Mouse (Mus musculus) MN1 (cell line): ENCODE results near the gene Trpv6.

Experiments
- DNase-seq: peaks from one replicate; pipeline ENCODE4 v3.0.0-alpha.2; 2016; ENCODE audit warnings: low spot score

Trpv6 gene

DNA sequence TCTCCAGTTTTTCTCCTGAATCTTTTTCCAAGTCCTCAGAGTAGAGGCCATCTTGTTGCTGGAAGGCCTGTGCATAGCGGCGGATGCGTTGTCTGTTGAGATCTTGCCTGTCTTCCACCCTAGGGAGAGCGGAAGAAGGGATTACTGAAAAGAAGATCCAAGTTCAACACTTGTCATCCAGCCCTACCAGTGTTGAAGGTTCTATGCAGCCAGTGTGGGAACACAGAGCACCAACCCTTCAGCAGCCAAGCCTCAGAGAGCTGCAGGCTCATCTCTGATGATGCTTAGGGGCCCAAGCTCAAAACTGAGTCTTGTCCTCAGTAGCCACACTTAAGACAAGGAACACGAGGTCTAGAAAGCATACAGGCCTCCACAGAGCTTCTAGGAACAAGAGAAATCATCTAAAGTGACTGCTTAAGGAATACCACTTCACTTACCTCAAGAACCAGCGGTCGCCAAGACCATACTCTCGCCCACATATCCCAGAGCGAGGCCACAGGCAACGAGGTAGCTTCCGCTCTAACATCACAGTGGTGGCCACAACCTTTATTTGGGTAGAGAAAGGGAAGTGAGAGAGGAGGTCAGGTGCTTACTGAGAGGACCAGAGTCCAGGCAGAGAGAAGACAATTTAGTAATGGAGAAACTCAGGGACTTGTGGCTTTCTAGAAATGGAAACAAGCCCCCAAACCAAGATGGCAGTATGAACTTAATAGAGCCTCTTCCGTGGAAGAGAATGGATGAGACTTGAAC is 14.8 kb downstream of the Trpv6 start:
- no peak for DNase-seq

DNA sequence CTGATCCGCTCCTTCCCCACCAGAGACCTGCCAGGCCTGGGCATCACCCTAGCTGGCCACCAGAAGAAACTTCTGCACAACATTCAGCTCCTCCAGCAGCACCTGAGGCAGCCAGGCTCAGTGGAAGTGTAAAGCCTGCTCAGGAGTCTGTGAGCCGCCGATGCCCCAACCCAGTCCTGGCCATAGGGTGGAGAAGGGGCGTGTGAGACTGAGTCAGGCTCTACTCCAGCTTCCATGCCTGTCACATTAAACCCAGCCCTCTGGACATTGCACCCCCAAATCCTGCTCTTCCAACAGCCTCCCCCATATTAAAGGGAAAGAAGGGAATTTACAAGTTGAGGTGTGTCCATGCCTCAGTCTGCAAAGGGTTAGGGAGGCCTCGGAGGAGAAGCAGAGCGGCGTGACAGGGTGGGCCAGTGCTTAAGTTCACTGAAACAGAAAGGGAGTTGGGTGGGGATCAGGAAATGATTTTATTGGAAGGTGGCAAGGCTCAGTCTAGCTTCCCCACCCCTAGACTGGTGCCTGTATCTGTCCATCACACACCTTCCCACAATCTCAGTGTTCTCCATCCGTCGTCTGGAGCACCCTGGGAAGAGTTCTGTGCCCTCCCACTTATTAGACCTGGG is 15.9 kb downstream of the Trpv6 start:
- DNase-seq = no peak

DNA sequence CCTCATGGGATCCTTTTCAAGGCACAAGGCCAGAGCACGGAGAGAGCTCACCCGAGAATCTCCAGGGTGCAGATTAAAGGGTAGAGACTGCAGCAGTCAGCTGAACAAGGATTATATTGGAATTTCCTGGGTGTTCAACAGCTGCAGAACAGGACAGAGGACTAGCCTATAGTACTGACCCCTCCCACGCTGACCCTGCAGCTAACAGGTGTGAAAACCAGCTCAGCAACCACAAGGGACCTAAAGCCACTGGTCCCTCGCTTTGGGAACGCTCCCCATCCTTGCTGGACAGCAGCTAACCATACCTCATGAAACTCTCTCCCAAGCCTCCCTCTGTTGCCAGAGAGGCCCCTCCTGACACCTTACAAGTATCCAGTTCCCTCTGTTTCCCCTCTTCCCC is 28.6 kb downstream of the Trpv6 start:
- no peak for DNase-seq

DNA sequence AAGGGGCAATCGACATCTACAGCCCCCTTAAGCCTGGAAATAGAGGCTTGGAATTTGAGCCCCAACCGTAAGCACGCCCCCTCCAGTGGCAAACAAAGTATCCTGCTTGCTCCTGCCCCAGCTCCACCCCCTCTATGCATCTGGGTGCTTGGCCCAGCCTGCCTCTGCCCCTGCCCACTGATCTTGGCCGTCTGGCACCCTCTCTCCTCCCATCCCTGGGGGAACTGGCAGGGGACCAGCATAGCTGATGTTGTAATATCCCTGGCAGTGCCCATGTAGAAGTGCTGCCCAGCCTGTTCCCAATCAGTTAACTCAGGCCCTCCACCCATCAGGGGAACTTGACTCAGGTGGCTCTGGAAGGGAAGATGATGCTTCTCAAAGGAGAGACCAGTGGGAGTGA is 30.0 kb downstream of the Trpv6 start:
- DNase-seq = no peak

DNA sequence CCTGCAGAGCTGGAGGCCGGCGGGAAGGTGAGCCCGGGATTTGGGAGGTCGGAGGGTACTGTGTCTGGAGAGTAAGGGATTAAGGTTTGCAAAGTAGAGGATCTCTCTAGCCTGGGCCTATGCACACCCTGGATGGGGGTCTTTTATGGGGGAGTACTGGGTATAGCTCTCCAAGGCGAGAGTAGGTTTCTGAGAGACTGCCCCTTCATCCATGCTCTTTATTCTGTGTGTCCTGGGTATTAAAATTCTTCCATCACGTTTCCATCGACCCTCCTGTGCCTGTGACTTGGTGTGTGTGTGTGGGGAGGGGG is 30.5 kb downstream of the Trpv6 start:
- no peak for DNase-seq

DNA sequence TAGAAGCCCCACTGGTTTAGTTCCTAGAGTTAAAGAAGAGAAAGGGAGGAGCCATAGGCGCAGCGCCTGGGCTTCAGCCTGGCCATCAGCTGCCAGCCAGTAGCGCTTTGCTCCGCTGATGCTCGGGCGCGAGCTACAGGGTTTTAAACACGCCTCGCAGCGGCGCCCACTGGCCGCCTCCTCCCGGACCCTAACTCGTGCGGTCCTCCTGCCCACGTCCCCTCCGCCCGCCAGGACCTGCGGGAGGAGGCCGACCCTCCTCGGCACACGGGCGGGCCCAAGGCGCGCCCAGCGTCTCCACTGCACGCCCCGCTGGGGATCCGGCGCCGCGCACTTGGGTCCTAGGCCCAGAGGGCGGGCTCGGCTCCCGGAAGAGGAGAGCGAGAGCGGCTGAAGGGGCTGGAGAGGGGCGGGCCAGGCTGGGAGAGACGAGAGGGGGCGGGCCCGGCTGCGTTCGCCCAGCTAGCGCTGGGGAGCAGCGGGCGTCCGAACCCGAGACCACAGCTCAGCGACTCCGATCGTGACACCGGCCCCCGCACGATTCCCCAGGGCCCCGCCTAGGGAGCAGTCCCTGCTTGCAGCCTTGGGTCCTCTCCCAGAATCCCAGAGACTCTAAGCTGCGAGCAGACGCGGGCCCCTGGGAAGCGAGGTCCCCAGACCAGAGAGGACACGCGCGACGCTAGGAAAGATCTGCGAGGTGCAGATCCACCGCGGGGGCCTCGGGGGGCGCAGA is 31.0 kb downstream of the Trpv6 start, which contains the start of gene Ephb6:
TSS of gene Ephb6 (plus strand) at position 422 of the 733 bp plus-strand sequence.
- no peak for DNase-seq

DNA sequence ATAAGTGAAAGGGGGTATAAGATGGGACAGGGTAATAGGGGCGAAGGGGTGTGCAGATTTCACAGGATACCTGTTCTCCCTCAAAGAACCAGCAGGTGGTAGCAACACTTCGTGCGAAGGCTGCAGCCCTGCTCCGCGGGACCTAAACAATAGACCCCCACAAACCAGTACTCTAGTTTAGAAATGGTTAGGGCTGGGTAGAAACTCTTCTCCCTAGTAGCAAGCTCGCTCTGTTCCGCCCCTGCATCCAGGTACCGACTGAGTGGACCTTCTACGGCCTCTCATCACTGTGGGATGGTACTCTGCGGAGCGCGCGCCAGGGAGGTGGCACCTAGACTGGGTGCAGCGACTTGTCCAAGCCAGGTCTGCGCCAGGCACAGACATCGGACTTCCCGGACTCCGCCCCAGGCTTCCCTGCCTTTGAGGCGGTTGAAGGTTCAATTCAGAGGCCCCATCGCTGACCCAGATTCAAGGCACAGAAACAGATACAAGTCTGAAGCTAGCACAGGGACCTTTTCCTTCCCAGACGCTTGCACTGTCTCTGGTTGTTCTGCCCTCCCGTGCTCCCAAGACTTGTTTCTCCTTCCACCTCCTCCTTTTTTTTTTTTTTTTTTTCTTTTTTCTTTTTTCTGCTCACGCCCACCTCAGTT is 31.7 kb downstream of the Trpv6 start:
- DNase-seq = no peak

DNA sequence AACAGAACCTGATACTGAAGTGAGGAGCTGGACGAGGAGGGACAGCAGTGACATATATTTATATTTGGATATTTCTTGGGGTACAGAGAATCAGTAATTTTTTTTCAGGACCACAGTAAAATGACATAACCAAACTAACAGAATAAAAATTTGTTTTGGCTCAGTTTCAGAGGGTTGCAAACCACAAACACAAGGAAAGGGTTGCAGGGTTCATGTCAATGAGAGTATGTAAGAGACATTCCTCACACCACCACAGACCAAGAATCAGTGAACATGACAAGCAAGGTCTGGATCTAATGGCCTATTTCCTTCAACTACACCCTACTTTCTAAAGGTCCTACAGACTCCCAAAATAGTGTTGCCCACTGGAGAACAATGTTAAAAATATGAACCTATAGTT is 54.0 kb downstream of the Trpv6 start:
- no peak for DNase-seq

DNA sequence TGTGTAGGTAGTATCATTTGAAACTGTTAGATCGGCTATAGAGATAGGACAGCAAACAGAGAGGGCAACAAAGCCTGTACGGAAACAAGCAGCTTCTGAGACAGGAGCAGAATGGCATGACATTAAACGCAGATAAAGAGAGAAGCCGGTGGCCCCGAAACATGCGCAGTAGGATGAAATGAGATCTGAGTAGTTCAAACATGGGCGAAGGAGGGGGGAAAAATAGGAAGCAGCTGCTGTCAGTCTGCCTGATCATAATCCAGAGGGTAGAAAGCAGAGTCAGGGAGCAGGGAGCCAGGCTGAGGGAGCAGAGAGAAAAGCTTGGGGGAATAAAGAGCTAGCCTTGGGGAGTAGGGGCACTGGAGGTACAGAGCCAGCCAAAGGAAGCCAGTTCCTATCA is 54.9 kb downstream of the Trpv6 start:
- DNase-seq = no peak

DNA sequence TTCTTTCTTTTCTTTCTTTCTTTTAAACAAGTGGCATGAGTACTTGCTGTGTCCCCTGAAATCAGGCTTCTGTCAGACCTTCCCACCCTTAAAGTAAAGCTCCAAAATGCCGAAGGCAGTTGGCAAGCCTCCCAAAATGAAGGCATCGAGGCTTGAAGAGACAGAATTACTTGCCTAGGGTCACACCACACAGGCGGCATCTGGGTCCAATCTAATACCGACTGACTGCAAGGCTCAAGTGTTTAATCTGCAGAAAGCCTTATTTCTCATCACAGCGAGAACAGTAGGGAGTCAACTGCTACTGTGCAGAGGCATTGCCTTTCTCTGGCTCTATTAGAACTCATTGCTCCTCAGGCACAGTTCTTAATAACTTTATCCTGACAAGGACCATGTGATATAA is 58.9 kb downstream of the Trpv6 start:
- DNase-seq = no peak

DNA sequence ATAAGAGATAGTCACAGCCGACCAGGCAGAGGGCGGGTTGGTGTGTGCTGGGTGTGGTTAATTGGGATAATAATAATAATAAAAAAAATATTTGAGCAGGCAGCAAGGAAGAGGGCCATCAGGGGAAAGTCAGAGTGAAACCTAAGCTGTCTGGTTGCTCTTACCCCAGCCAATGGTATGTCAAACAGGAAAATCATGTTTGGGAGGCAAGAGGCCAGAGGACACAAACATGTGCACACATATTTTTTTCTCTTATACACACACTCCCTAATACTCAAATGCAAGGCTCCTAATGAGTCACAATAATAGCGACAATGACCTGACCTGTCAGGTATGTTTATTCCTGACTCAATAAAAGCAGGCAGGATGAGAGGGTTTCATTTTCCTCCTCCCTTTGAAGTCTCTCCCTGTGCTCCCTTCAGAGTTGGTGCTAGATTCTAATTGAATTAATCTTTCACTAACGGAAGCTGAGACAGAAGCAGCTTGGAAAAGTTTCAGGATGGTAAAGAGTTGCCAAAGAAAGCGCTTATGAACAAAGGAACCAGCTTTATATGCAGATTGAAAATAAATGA is 59.6 kb downstream of the Trpv6 start:
- no peak for DNase-seq
